Comparison of ENCODE assay signal across 25 mouse cellular contexts in the genomic region with DNA sequence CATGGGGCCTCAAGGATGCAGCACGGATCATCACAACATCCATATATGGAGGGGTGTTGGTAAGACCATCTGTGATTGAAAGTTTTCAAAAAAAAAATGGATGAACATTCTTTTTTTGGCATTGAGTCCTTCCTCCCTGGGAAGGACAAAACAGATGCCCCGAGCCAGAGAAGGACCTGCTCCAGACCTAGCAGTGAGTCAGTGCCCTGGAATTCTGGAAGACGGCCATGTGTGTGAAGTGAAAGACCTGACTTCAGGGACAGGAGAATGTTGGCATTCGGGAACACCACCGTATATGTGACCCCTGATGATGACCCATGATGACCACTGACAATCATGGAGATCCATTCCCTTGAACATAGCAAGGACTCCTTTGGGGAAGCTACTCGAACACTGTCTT. TPM values are rescaled to one million over a fixed set of nuclear protein-coding genes. Genes with fewer than 3 reads are reported as not detected.
DNase-seq lines count a peak whose midpoint lies in the region; ATAC-seq lines count a peak whose summit lies in the region.
"Had no signal": no experiment of that assay in that cellular context is flagged by ENCODE, and none has a peak within 500 bp of the region (broad histone marks: within the 10 kb centered on the region; RNA-seq: fewer than 3 reads in every experiment).

No protein-coding gene starts in this region.

- no peaks in the 10 kb centered on the region for H3K27me3 ChIP-seq in heart, embryonic 11.5 days (ENCODE audit: control insufficient read depth, insufficient read depth, low read length)
- H3K27me3 ChIP-seq: embryonic facial prominence, embryonic 13.5 days; hindbrain, embryonic 12.5 days; kidney, embryonic 15.5 days had no signal

- no peak overlapping the region for H3K4me2 ChIP-seq in heart, embryonic 11.5 days
- H3K4me2 ChIP-seq: embryonic facial prominence, embryonic 13.5 days; hindbrain, embryonic 12.5 days; kidney, embryonic 15.5 days; lung, embryonic 14.5 days had no signal

- no peak overlapping the region for H3K4me3 ChIP-seq in heart, embryonic 11.5 days (ENCODE audit: low read depth, low read length)
- H3K4me3 ChIP-seq: embryonic facial prominence, embryonic 13.5 days; hindbrain, embryonic 12.5 days; kidney, embryonic 15.5 days had no signal

- H3K4me1 ChIP-seq in heart, embryonic 11.5 days (ENCODE audit: control insufficient read depth, insufficient read depth, low read length) = no peaks in the 10 kb centered on the region; the same call in none of the 2 replicates
- H3K4me1 ChIP-seq: embryonic facial prominence, embryonic 13.5 days; hindbrain, embryonic 12.5 days; kidney, embryonic 15.5 days had no signal

- H3K9me3 ChIP-seq in heart, embryonic 11.5 days (replicated peaks; ENCODE audit: control insufficient read depth, low read length) = no peaks in the 10 kb centered on the region
- H3K9me3 ChIP-seq: embryonic facial prominence, embryonic 13.5 days; hindbrain, embryonic 12.5 days; kidney, embryonic 15.5 days had no signal

- ATAC-seq in heart, embryonic 11.5 days (replicated peaks; ENCODE audit: insufficient number of reproducible peaks, low FRiP score, low TSS enrichment) = no peak
- ATAC-seq: forebrain, embryonic 14.5 days; intestine, postnatal 0 days had no signal

- H3K9ac ChIP-seq in heart, embryonic 11.5 days (ENCODE audit: low read depth, low read length) = no peak overlapping the region
- H3K9ac ChIP-seq: embryonic facial prominence, embryonic 13.5 days; hindbrain, embryonic 12.5 days; kidney, embryonic 15.5 days; liver, embryonic 14.5 days; lung, embryonic 14.5 days had no signal

- DNase-seq in heart, adult 18-20 months = peak; percentile 56 to 58
- peak; percentile 46 for DNase-seq in 3134 (ENCODE audit: extremely low read depth, insufficient read length, low spot score)
- DNase-seq in Muller cell, postnatal 12 days (ENCODE audit: inconsistent ontology term) = peak; percentile 78
- peak; percentile 43 to 51 for DNase-seq in adrenal gland, postnatal 36 days
- no peak for DNase-seq in right cerebral cortex, adult 2 months (ENCODE audit: low spot score in 2 of 2)
- no peak for DNase-seq in lung, postnatal 14 days
- DNase-seq in right cerebral cortex, postnatal 4 days = no peak
- DNase-seq: cerebellum, adult 18-20 months; cerebellum, postnatal 36 days; embryo, embryonic 11 days; kidney, postnatal 4 days; lung, embryonic 14.5 days; lung, postnatal 36 days; midbrain, embryonic 14.5 days; right cerebral cortex, postnatal 14 days; spleen, adult 18-20 months had no signal

- H3K36me3 ChIP-seq in heart, embryonic 11.5 days (ENCODE audit: control insufficient read depth, insufficient read depth, low read length) = no peaks in the 10 kb centered on the region
- H3K36me3 ChIP-seq: embryonic facial prominence, embryonic 13.5 days; hindbrain, embryonic 12.5 days; kidney, embryonic 15.5 days had no signal

- WGBS in heart, embryonic 11.5 days (ENCODE audit: insufficient replicate concordance) = 60% methylated on average over 6 of the region's 6 CpGs

- H3K27ac ChIP-seq in heart, embryonic 11.5 days (ENCODE audit: low read depth, low read length) = no peak overlapping the region
- H3K27ac ChIP-seq: embryonic facial prominence, embryonic 13.5 days; hindbrain, embryonic 12.5 days; kidney, embryonic 15.5 days; liver, embryonic 14.5 days had no signal

RNA-seq across cellular contexts. Expression of a gene that starts 9.7 kb away (rescaled TPM):
- 100 to 1,000 TPM; 173 to 185 TPM for total RNA-seq in heart, adult 18-20 months (2021)
- 52.5 and 57.7 TPM in 2 replicates for polyA plus RNA-seq in heart, embryonic 11.5 days (2014; fragmentation: Nextera tagmentation; extraction: Ambion mirVana)
- total RNA-seq in adrenal gland, postnatal 36 days (2021) = 10 to 100 TPM; 17.9 to 19.3 TPM

RNA-seq across cellular contexts. Expression of a gene that starts 15.5 kb away (rescaled TPM):
- 10 to 100 TPM; 43.4 to 45.7 TPM for total RNA-seq in heart, adult 18-20 months (2021)
- polyA plus RNA-seq in heart, embryonic 11.5 days (2014; fragmentation: Nextera tagmentation; extraction: Ambion mirVana) = 61.2 and 70.5 TPM in 2 replicates
- total RNA-seq in adrenal gland, postnatal 36 days (2021) = 10 to 100 TPM; 22.9 to 30.1 TPM
- total RNA-seq: MEL had no signal
- polyA plus RNA-seq: C2C12 had no signal

Comparison
In these comparisons a context has a peak if more than half of its experiments do, and no peak if none do; other contexts are left out.
1. DNase-seq: peak in heart, adult 18-20 months (2 of 2), 3134 (single experiment), Muller cell, postnatal 12 days (single experiment) and adrenal gland, postnatal 36 days (2 of 2); none in right cerebral cortex, adult 2 months (0 of 2), lung, postnatal 14 days (single experiment) and right cerebral cortex, postnatal 4 days (single experiment).
2. RNA of a gene that starts 9.7 kb away (total RNA-seq): 173 to 185 TPM in heart, adult 18-20 months; 17.9 to 19.3 TPM in adrenal gland, postnatal 36 days; every median in the first group is over 4 times any median in the second.